ENCODE assay signal across 30 mouse cellular contexts in genomic region chr14:14100773-14101280, GRCm38 (mm10). TPM values are rescaled to one million over a fixed set of nuclear protein-coding genes. Genes with fewer than 3 reads are reported as not detected.
DNase-seq lines count a peak whose midpoint lies in the region; ATAC-seq lines count a peak whose summit lies in the region.
"Had no signal": no experiment of that assay in that cellular context is flagged by ENCODE, and none has a peak within 500 bp of the region (broad histone marks: within the 10 kb centered on the region; RNA-seq: fewer than 3 reads in every experiment).

No protein-coding gene starts in this region.

- peaks cover 15% of the 10 kb centered on the region; the same call in 1 of the 2 replicates for H3K27me3 ChIP-seq in heart, embryonic 10.5 days (ENCODE audit: insufficient read depth, poor library complexity, severe bottlenecking)
- no peaks in the 10 kb centered on the region for H3K27me3 ChIP-seq in intestine, embryonic 15.5 days (replicated peaks)
- H3K27me3 ChIP-seq in midbrain, embryonic 16.5 days (ENCODE audit: control insufficient read depth, insufficient read depth, low read depth, low read length) = no peaks in the 10 kb centered on the region
- H3K27me3 ChIP-seq: CH12.LX; embryonic facial prominence, embryonic 13.5 days; forebrain, embryonic 15.5 days; hindbrain, embryonic 15.5 days; limb, embryonic 13.5 days; liver, embryonic 15.5 days; megakaryocyte, embryonic 14.5 days; midbrain, embryonic 12.5 days; neural tube, embryonic 15.5 days; stomach, embryonic 15.5 days had no signal

- no peak overlapping the region for H3K4me3 ChIP-seq in heart, embryonic 10.5 days
- H3K4me3 ChIP-seq in intestine, embryonic 15.5 days (replicated peaks) = no peak overlapping the region
- no peak overlapping the region for H3K4me3 ChIP-seq in midbrain, embryonic 16.5 days (ENCODE audit: low read depth, low read length)
- H3K4me3 ChIP-seq: embryonic facial prominence, embryonic 13.5 days; forebrain, embryonic 10.5 days; forebrain, embryonic 15.5 days; gastrocnemius, adult 2 months; hindbrain, embryonic 10.5 days; hindbrain, embryonic 15.5 days; layer of hippocampus, adult 2 months; limb, embryonic 13.5 days; liver, embryonic 15.5 days; megakaryocyte, embryonic 14.5 days; midbrain, embryonic 12.5 days; neural tube, embryonic 15.5 days; stomach, embryonic 15.5 days had no signal

- no peak overlapping the region for H3K9ac ChIP-seq in intestine, embryonic 15.5 days
- H3K9ac ChIP-seq in midbrain, embryonic 16.5 days (ENCODE audit: low read depth, low read length) = no peak overlapping the region
- H3K9ac ChIP-seq: embryonic facial prominence, embryonic 13.5 days; forebrain, embryonic 15.5 days; hindbrain, embryonic 15.5 days; limb, embryonic 13.5 days; liver, embryonic 15.5 days; midbrain, embryonic 12.5 days; neural tube, embryonic 15.5 days; stomach, embryonic 15.5 days had no signal

- H3K4me1 ChIP-seq in heart, embryonic 10.5 days = no peaks in the 10 kb centered on the region
- H3K4me1 ChIP-seq in intestine, embryonic 15.5 days (replicated peaks) = no peaks in the 10 kb centered on the region
- H3K4me1 ChIP-seq in midbrain, embryonic 16.5 days (ENCODE audit: control insufficient read depth, insufficient read depth, low read length) = no peaks in the 10 kb centered on the region
- H3K4me1 ChIP-seq: embryonic facial prominence, embryonic 13.5 days; hindbrain, embryonic 10.5 days; hindbrain, embryonic 15.5 days; limb, embryonic 13.5 days; liver, embryonic 15.5 days; midbrain, embryonic 12.5 days; neural tube, embryonic 15.5 days; stomach, embryonic 15.5 days had no signal

- WGBS in heart, embryonic 10.5 days = 89% methylated on average over 8 of the region's 8 CpGs
- WGBS in intestine, embryonic 15.5 days = 80% methylated on average over 8 of the region's 8 CpGs
- WGBS in midbrain, embryonic 16.5 days = 96% methylated on average over 8 of the region's 8 CpGs

- no peaks in the 10 kb centered on the region for H3K9me3 ChIP-seq in heart, embryonic 10.5 days
- H3K9me3 ChIP-seq in intestine, embryonic 15.5 days = no peaks in the 10 kb centered on the region
- H3K9me3 ChIP-seq in midbrain, embryonic 16.5 days (replicated peaks; ENCODE audit: control insufficient read depth, low read length, poor library complexity, severe bottlenecking) = no peaks in the 10 kb centered on the region
- H3K9me3 ChIP-seq: embryonic facial prominence, embryonic 13.5 days; forebrain, embryonic 10.5 days; forebrain, embryonic 15.5 days; hindbrain, embryonic 10.5 days; hindbrain, embryonic 15.5 days; limb, embryonic 13.5 days; liver, embryonic 15.5 days; megakaryocyte, embryonic 14.5 days; midbrain, embryonic 12.5 days; neural tube, embryonic 15.5 days; stomach, embryonic 15.5 days had no signal

- no peak overlapping the region for H3K4me2 ChIP-seq in intestine, embryonic 15.5 days (replicated peaks)
- no peak overlapping the region for H3K4me2 ChIP-seq in midbrain, embryonic 16.5 days (ENCODE audit: low read length)
- H3K4me2 ChIP-seq: embryonic facial prominence, embryonic 13.5 days; forebrain, embryonic 15.5 days; hindbrain, embryonic 15.5 days; limb, embryonic 13.5 days; liver, embryonic 15.5 days; midbrain, embryonic 12.5 days; neural tube, embryonic 15.5 days; stomach, embryonic 15.5 days had no signal

- H3K27ac ChIP-seq in heart, embryonic 10.5 days = no peak overlapping the region
- no peak overlapping the region for H3K27ac ChIP-seq in intestine, embryonic 15.5 days
- H3K27ac ChIP-seq in midbrain, embryonic 16.5 days (ENCODE audit: low read length) = no peak overlapping the region
- H3K27ac ChIP-seq: embryonic facial prominence, embryonic 13.5 days; forebrain, embryonic 10.5 days; forebrain, embryonic 15.5 days; gastrocnemius, adult 2 months; hindbrain, embryonic 10.5 days; hindbrain, embryonic 15.5 days; layer of hippocampus, adult 2 months; limb, embryonic 13.5 days; liver, embryonic 15.5 days; midbrain, embryonic 12.5 days; neural tube, embryonic 15.5 days; stomach, embryonic 15.5 days had no signal

- H3K36me3 ChIP-seq in heart, embryonic 10.5 days = peaks cover 34% of the 10 kb centered on the region
- H3K36me3 ChIP-seq in intestine, embryonic 15.5 days = peaks cover 17% of the 10 kb centered on the region; the same call in 1 of the 2 replicates
- peaks cover 13% of the 10 kb centered on the region for H3K36me3 ChIP-seq in midbrain, embryonic 16.5 days (ENCODE audit: control insufficient read depth, insufficient read depth, low read length)

- DNase-seq in heart, adult 11 months = peak; percentile 54
- DNase-seq in heart, embryonic 10.5 days (ENCODE audit: low spot score) = no peak
- peak; percentile 77 to 91 for DNase-seq in kidney, adult 8-10 months
- peak; percentile 39 for DNase-seq in kidney, postnatal 10 days
- DNase-seq in left cerebral cortex, adult 11 months (ENCODE audit: low spot score) = no peak
- DNase-seq in adipocyte (ENCODE audit: low spot score) = no peak
- DNase-seq: adrenal gland, postnatal 14 days; cerebellum, adult 11 months; cerebellum, adult 9-10 months; gastrocnemius, adult 2 months; heart, postnatal 14 days; lung, postnatal 36 days; retina, postnatal 1 day; right cerebral cortex, postnatal 25 days; thymus, postnatal 14 days had no signal

- ATAC-seq in intestine, embryonic 15.5 days = peak; percentile 47
- no peak for ATAC-seq in midbrain, embryonic 16.5 days
- ATAC-seq: forebrain, embryonic 15.5 days had no signal

RNA-seq across cellular contexts. Expression of gene Psmd6, which starts 20.0 kb away (rescaled TPM):
- polyA plus RNA-seq in heart, embryonic 10.5 days (2016; fragmentation: Nextera tagmentation; extraction: Ambion mirVana) = 237 and 269 TPM in 2 replicates
- 211 and 224 TPM in 2 replicates for polyA plus RNA-seq in intestine, embryonic 15.5 days (2015; fragmentation: Nextera tagmentation; extraction: Ambion mirVana)
- polyA plus RNA-seq in midbrain, embryonic 16.5 days (2015; fragmentation: Nextera tagmentation; extraction: Ambion mirVana) = 250 and 259 TPM in 2 replicates

Comparison
In these comparisons a context has a peak if more than half of its experiments do, and no peak if none do; other contexts are left out.
1. DNase-seq: peak in heart, adult 11 months (single experiment), kidney, adult 8-10 months (2 of 2) and kidney, postnatal 10 days (single experiment); none in heart, embryonic 10.5 days (single experiment), left cerebral cortex, adult 11 months (single experiment) and adipocyte (single experiment).